Mouse (Mus musculus) heart, adult 2 months (tissue): ENCODE results near the gene Hdac5. TPM values are rescaled to one million over a fixed set of nuclear protein-coding genes. Genes with fewer than 3 reads are reported as not detected.

Source experiments
- DNase-seq, 2 experiments: peaks; one replicate each; pipeline ENCODE4 v3.0.0; 2021
- H3K27ac ChIP-seq: fragments of 200-600 bp; 2 replicates; pipeline ENCODE4 v1.8.1; 2022
- H3K27me3 ChIP-seq: fragments of 200-500 bp; 2 replicates; pipeline ENCODE4 v1.6.1; 2012; ENCODE audit warnings: mild to moderate bottlenecking, low read length, inconsistent platforms, mixed read lengths; ENCODE audit not compliant: control insufficient read depth, insufficient read depth
- H3K36me3 ChIP-seq: fragments of 200-500 bp; 2 replicates; pipeline ENCODE4 v1.6.1; 2012; ENCODE audit warnings: low read length, inconsistent platforms; ENCODE audit not compliant: control insufficient read depth, insufficient read depth
- H3K4me1 ChIP-seq: fragments of 200-500 bp; 2 replicates; pipeline ENCODE4 v1.6.1; 2011; ENCODE audit warnings: low read length; ENCODE audit not compliant: control insufficient read depth, insufficient read depth
- H3K4me3 ChIP-seq: fragments of 200-600 bp; 2 replicates; pipeline ENCODE4 v1.8.1; 2022
- H3K79me2 ChIP-seq: fragments of 200-500 bp; replicated peaks from 2 replicates; pipeline ENCODE4 v1.6.1; 2012; ENCODE audit warnings: mild to moderate bottlenecking, inconsistent platforms, low read length, moderate library complexity, mixed read lengths; ENCODE audit not compliant: control insufficient read depth, insufficient read depth
- H3K9ac ChIP-seq: fragments of 200-500 bp; 2 replicates; pipeline ENCODE4 v1.6.1; 2012; ENCODE audit warnings: low read depth, mild to moderate bottlenecking, control low read depth, inconsistent platforms, low read length, mixed read lengths
- CTCF ChIP-seq: fragments of 200-600 bp; IDR thresholded peaks from 2 replicates; pipeline ENCODE4 v1.8.1; 2022; ENCODE audit warnings: antibody characterized with exemption, mild to moderate bottlenecking, moderate library complexity
- EP300 ChIP-seq: fragments of 200-500 bp; IDR thresholded peaks from 2 replicates; pipeline ENCODE4 v1.6.1; 2011; ENCODE audit warnings: low read depth, low read length, control low read depth; ENCODE audit not compliant: insufficient read depth
- POLR2A ChIP-seq: fragments of 200-500 bp; IDR thresholded peaks from 2 replicates; pipeline ENCODE4 v1.6.1; 2011; ENCODE audit warnings: mild to moderate bottlenecking, low read depth, low read length, control low read depth; ENCODE audit not compliant: insufficient read depth
- WGBS: fragments of 180-500 bp; shearing (Covaris S2); methylation state at CpG from one replicate; pipeline ENCODE4 v1.1.7; 2018; 5-methylcytosine and 5-hydroxymethylcytosine counted together
- intact Hi-C: fragments of 180-260 bp; cut with DNase I; formaldehyde crosslinking; loops from one replicate; pipeline ENCODE4 v1.15.1; 2025
- polyA plus RNA-seq: library from polyadenylated mRNA; depleted of rRNA; stranded (reverse); fragments of >200 nt; gene quantifications from 2 replicates; pipeline ENCODE4 v1.2.3, GENCODE M21; 2012
- total RNA-seq, 2 experiments: library from RNA; stranded (reverse); gene quantifications; 2 replicates each; pipeline ENCODE4 v1.2.3; 2021

The Hdac5 gene
- total and polyA plus RNA-seq, 3 experiments: 92.6 to 137 (median 113) TPM

DNA sequence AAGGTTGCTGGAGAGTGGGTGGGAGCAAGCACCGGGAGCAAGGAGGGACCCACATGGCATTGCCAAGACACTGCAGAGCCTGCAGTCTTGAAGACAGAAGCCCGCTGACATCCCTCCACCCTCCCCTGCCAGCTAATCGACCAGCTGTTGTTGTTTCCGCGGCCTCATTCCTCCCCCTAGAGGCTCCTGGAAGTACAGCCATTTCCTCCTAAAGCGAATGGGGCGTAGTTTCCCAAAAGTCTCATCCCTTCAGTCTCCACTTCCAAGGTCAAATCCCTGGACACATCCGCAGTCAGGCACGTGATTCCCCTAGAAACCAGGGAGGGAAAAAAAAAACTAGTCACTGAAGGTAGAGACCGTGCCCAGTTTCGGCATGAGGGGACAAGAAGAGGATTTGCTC, 37.5 kb upstream of the Hdac5 start:
- intact Hi-C loops: loop anchor here (1.0 to 5.0 kb wide), 2 partner anchors 110 to 165 kb away; partner anchors contain the start of gene Tmem101
- Histone ChIP-seq H3K4me3 (no peak overlapping the region), H3K27ac (no peak overlapping the region; the same call in 1 of the 2 replicates), H3K9ac (no peak overlapping the region), H3K36me3 (no peaks in the 10 kb centered on the region), H3K27me3 (no peaks in the 10 kb centered on the region), H3K4me1 (no peaks in the 10 kb centered on the region; the same call in 1 of the 2 replicates), H3K79me2 (no peaks in the 10 kb centered on the region)
- WGBS: 1% methylated on average over 11 of the region's 11 CpGs
- TF ChIP-seq EP300 (peak; percentile 68; the same call in 1 of the 2 replicates), CTCF (peak; percentile 86), POLR2A (no peak)
- DNase-seq: peak; percentile 75

DNA sequence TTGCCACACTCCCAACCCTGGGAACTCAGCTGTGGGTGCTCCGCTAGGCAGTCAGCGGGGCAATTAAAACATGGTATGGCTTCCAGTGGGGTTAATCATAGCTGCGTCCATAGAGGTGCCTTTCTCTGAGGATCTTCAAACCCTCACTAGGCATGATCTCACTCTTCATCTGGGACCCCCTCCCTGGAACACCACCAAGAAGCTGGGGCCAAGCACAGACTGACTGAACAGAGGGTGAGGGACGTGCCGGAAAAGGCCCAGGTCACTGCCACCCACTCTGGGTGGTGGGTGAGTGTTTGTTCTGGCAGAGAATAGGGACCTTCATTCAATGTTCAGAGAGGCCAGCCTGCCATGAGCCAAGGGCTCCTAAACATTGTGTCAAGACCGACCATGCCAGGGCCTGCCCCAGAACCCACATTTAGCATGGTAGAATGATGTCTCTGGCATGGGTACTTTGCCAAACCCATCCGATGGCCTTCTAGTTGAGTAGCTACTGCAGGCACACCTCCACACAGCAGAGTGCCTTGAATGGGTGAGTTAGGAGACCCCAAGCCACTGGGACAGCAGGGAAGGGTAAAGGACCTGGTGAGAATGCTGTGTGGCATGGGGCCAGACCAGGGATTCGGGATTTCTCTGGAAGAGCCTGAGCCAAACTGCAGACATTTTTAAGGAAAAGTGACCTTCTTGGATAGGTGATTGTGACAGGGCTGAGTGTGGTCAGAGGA, 36.8 kb upstream of the Hdac5 start:
- 88% methylated on average over 8 of the region's 8 CpGs for WGBS
- Histone ChIP-seq H3K9ac (no peak overlapping the region), H3K27ac (no peak overlapping the region), H3K79me2 (no peaks in the 10 kb centered on the region), H3K4me3 (no peak overlapping the region), H3K36me3 (no peaks in the 10 kb centered on the region), H3K4me1 (no peaks in the 10 kb centered on the region; the same call in 1 of the 2 replicates), H3K27me3 (no peaks in the 10 kb centered on the region)
- intact Hi-C loops: loop anchor here (1.0 to 5.0 kb wide), 2 partner anchors 109 to 164 kb away; partner anchors contain the start of gene Tmem101
- TF ChIP-seq CTCF: no peak
- TF ChIP-seq POLR2A: no peak
- no peak for TF ChIP-seq EP300
- no peak for DNase-seq

DNA sequence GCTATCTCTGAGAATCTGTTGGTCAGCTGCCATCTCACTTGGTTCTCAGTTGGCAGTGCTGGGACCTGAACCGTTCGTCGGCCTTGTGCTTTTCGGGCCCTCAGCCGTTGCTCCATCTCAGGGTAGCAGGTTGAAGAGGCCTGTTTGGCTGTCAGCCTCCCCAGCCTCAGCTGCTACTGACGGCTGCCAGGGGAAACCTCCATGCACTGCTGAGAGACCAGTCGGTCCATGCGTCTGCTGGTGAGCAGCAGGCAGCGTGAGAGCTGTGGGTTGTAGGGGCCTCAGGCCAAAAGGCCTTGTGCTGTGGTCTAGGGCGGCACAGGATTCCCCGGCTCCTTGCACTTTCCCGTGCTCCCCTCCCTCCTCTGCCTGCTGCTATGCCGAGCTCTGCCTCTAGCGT, 35.9 kb upstream of the Hdac5 start:
- Histone ChIP-seq H3K79me2 (no peaks in the 10 kb centered on the region), H3K9ac (no peak overlapping the region), H3K27me3 (no peaks in the 10 kb centered on the region), H3K27ac (no peak overlapping the region), H3K4me3 (no peak overlapping the region), H3K4me1 (no peaks in the 10 kb centered on the region; the same call in 1 of the 2 replicates), H3K36me3 (no peaks in the 10 kb centered on the region)
- TF ChIP-seq EP300 (no peak), POLR2A (no peak), CTCF (no peak)
- WGBS: 79% methylated on average over 14 of the region's 14 CpGs
- DNase-seq: no peak
- intact Hi-C loops: loop anchor here (5.0 kb wide), 1 partner anchor 109 kb away; the partner anchor contains the start of gene Tmem101

DNA sequence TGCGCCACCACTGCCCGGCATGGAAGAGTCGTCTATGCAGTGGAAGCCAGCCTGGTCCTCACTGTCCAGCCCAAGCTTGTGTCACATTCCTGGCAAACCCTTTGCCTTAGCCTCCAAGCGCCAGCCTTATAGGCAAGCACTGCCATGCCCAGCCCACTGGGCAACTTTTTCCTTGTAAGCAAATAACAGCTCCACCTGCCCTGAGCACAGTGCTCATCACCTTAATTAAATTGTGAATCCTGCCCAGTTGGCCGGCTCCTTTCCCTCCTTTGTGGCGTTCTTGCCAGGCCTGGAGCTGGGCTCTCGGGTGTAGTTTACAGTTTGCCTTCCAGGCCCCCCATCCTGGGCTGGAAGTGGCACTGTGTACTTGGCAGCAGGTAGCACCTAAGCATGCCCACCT, 33.2 kb upstream of the Hdac5 start:
- 95% methylated on average over 7 of the region's 7 CpGs for WGBS
- intact Hi-C loops: no loop called here
- Histone ChIP-seq H3K4me3 (no peak overlapping the region), H3K4me1 (no peaks in the 10 kb centered on the region; the same call in 1 of the 2 replicates), H3K36me3 (no peaks in the 10 kb centered on the region), H3K9ac (no peak overlapping the region), H3K79me2 (no peaks in the 10 kb centered on the region), H3K27ac (no peak overlapping the region), H3K27me3 (no peaks in the 10 kb centered on the region)
- DNase-seq: no peak
- TF ChIP-seq EP300 (no peak), POLR2A (no peak), CTCF (no peak)

DNA sequence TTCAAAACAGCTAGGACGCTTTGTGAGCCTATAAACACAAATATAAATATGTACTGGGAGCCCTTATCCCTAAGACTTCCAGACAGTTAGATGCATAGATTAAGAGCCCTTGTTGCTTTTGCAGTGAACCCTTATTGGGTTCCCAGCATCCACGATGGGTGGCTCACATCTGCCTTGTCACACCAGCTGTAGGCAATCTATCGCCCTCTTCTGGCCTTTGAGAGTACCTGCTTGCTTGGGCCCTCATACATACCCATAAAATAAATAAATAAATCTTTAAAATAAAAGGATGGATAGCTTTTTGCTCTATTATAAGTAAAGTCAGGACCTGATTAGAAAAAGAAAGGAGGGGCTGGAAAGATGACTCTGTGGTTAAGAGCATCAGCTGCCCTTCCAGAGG, 28.6 kb upstream of the Hdac5 start:
- DNase-seq: no peak
- Histone ChIP-seq H3K4me3 (no peak overlapping the region), H3K4me1 (peaks cover 3% of the 10 kb centered on the region; the same call in 1 of the 2 replicates), H3K79me2 (no peaks in the 10 kb centered on the region), H3K27me3 (no peaks in the 10 kb centered on the region), H3K36me3 (no peaks in the 10 kb centered on the region), H3K9ac (no peak overlapping the region), H3K27ac (no peak overlapping the region)
- intact Hi-C loops: no loop called here
- TF ChIP-seq CTCF: peak; percentile 43
- no peak for TF ChIP-seq EP300
- no peak for TF ChIP-seq POLR2A
- WGBS: 92% methylated on average over 3 of the region's 3 CpGs

DNA sequence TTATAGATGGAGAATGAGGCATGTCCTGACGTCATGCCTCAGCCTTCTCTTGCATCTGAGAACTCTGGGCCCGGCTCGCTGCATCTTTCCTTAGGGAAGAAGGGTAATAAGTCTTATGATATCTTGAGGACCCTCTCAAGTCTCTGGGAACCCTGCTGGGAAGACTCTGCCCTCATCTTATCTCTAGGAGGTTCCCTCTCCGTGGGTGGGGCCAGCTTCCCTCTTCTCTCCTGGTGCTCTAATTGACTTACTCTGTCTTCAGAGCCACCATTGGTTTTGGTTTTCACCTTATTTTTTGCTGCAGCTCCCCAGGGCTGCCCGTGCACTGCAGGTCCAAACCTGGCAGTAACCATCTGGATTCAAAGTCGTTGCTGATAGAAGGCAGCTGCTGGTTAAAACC, 28.1 kb upstream of the Hdac5 start:
- Histone ChIP-seq H3K9ac (no peak overlapping the region), H3K27ac (no peak overlapping the region), H3K27me3 (no peaks in the 10 kb centered on the region), H3K36me3 (no peaks in the 10 kb centered on the region), H3K4me1 (peaks cover 3% of the 10 kb centered on the region; the same call in 1 of the 2 replicates), H3K79me2 (no peaks in the 10 kb centered on the region), H3K4me3 (no peak overlapping the region)
- WGBS: 75% methylated on average over 6 of the region's 6 CpGs
- intact Hi-C loops: no loop called here
- no peak for TF ChIP-seq EP300
- no peak for TF ChIP-seq POLR2A
- DNase-seq: no peak
